Mouse (Mus musculus): ENCODE results near the gene Schip1.

DNA sequence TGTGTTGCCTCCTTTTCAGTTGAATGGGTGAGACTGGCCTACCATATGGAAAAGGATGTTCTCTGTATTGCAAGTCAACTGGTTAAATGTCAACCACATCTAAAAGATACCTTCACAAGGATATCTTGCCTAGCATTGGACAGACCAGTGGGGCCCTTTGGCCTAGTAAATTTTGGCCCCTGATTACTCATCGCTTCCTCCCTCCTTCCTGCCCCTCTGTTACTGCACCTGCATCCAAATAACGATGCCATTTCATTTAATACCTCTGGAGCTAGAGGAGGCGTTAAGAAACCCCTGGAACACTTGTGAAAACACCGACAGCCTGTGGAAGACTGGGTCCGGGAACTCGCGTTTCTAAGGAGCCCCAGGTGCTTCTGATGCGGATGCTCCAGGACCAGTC lies 453.4 kb downstream of the Schip1 start:
- TF ChIP-seq CTCF (IDR thresholded peaks at IDR 0.05; ENCODE audit: low read depth) = no peak
- no peak for TF ChIP-seq EP300 (optimal IDR thresholded peaks at IDR 0.05)

Data from stomach, postnatal 0 days (tissue).